Mouse (Mus musculus): Measurements from ENCODE around the gene Dnajb4. TPM values are rescaled to one million over a fixed set of nuclear protein-coding genes. Genes with fewer than 3 reads are reported as not detected.
A peak's percentile ranks its signal among the peaks of the same experiment; 100 is the strongest.
"Not testable (repeated sequence)": the region's sequence is repeated elsewhere in the genome, so short reads cannot be mapped to it uniquely, and the experiment has no call there.

The Dnajb4 gene
- total RNA-seq, 4 experiments from 2014 or later: 43.8 to 67.3 (median 46.9) TPM

DNA sequence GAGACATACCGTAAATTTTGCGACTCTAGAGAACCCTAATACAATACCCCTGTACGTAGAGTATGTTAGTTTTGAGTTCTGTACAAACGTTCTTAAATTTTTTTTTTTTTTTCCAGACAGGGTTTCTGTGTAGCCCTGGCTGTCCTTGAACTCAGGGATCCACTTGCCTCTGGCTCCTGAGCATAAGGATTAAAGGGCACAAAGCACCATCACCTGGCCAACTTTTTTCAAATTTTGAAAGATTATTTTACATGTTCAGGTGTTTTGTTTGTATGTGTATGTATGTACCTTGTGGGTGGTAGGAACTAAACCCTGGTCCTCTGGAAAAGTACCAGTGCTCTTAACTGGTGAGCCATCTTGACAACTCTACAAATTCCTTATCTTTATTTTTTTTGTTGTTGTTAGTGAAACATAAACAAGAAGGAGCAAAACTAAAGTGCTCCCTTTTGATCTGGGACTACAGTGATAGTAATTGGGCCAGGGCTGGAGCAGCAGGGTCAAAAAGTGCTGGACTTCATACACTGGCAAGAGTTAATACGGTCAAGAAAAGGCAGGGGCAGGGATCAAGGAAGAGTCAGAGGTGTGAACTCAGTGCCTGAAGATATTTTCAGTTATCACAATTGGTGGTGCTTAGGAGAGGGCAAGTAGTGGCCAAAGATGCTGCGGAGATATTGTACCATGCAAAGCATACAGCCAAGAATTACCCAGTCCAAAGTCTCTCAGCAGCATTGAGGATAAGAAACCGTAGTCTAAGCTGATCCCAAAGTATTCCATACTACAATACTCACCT lies 1.8 kb downstream of the Dnajb4 start:
- no peak for DNase-seq (ENCODE audit: low spot score in 2 of 2)

DNA sequence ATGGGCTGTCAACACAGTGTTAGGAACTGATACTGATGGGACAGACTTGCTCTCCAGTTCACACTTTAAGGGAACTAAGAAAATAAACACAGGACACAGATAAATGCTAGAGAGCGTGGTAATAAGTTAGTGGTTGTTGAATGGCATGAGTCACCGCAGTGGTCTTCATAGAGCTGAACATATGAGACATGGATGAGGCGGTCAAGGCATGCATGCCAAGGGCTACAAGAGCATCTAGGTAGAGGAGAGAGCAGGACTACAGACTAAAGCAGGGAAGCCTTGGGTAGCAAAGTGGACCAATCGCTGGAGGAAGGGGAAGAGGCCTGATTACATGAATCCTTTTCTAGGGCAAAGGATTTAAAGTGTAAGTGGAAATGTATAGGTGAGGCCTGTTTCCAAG lies 2.9 kb downstream of the Dnajb4 start:
- no peak for DNase-seq (ENCODE audit: low spot score in 2 of 2)

DNA sequence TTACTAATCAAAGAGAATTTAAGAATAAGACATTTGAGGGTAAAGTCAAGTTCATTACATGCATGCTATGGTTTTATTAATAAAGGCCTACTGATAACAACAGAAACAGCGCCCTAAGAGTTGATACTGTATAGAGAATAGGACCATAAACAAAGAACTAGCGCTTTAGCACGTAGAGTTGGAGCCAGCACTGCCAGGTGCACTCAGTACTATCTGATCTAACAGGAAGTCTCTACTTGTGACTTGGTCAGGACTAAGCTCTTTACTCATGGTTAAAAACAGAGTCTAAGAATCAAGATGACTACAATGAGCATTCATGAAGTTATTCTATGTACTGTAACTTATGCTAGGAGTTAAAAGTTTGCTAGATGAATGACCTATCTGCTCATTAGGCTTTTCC lies 5.5 kb downstream of the Dnajb4 start:
- DNase-seq (ENCODE audit: low spot score in 2 of 2): no peak

DNA sequence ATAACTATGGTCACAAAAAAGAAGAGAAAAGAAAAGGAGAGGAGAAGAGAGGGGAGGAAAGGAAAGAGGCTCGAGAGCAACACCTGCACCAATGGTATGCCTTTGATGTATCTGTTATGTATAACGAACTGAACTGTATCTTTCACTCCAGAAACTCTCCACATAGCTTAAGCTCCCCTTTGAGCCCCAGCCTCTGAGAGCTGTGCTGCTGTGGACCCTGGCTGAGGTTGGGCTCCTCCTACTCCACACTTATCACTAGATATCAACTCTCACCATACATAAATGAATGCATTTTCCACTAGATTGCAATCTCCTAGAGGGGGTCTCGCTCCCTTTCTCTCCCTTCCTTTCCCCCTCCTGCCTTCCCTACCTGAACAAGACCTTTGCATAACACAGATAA lies 6.1 kb downstream of the Dnajb4 start:
- DNase-seq (ENCODE audit: low spot score in 2 of 2): no peak

DNA sequence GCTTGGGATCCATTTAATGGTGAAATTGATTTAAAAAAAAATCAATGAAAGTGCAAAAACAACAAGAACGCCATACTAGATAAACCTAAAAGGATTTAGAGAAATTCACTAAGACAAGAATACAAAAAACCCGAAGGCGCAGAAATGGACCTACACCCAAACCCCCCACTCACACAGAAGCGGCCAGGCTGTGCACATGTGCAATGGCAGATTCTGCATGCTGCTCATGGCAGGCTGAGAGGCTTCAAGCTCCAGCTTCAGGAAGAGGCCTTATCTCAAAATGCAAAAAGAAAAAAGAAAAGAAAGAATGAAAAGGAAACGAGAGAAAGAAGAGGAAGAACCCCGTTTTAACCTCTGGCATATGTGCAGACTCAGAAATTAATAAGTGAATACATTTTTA lies 6.7 kb downstream of the Dnajb4 start:
- DNase-seq (ENCODE audit: low spot score in 2 of 2): no peak

DNA sequence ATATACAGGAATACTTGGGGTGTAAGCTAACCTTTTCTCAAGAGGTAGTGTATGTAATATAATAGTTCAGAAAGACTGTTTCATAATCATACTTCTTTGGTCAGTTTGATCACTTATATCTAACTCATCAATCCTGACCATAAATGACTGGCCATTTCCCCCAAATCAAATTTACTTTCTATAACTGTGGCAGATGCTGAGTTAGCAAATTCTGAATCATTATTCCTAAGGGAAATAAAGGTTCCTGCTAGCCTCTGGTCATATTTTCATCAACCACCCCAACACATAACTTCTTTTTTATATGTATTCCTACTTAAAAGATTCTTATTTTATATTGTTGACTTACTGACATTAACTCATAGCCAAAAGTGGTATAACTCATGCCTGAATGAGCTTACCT lies 7.2 kb downstream of the Dnajb4 start:
- no peak for DNase-seq (ENCODE audit: low spot score in 2 of 2)

DNA sequence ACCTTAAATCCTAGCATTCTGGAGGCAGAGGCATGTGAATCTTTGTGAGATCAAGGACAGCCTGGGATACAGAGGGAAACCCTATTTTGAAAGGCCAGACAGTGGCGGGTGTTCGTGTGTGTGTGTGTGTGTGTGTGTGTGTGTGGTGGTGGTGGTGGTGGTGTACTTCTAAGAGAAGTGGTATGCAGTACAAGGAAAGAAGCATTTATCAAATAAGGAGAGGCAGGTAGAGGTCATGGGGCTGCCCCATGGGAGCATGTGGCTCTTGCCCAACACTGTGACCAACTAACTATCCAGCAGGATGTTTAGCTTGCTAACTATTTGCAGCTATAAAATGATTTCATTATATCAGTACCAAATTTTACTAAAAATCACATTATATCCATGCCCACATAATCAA lies 8.5 kb downstream of the Dnajb4 start:
- DNase-seq (ENCODE audit: low spot score in 2 of 2): no peak

DNA sequence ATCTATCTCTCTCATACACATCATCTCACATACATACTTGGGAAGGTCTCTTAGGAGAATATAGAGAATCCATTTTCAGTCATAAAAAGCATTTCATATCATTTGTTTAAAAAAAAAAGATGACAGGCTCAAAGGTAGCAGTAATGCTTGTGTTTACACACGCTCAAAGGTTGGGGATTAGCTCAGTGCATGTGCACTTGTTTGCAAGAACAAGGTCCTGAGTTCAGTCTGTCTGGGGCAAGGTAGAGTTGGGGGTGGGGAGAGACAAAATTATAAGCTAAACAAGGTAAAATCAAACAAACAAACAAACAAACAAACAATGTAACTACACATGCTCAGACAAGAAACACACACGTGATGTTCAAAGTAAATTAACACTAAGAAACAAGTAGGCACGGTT lies 8.9 kb downstream of the Dnajb4 start:
- no peak for DNase-seq (ENCODE audit: low spot score in 2 of 2)

DNA sequence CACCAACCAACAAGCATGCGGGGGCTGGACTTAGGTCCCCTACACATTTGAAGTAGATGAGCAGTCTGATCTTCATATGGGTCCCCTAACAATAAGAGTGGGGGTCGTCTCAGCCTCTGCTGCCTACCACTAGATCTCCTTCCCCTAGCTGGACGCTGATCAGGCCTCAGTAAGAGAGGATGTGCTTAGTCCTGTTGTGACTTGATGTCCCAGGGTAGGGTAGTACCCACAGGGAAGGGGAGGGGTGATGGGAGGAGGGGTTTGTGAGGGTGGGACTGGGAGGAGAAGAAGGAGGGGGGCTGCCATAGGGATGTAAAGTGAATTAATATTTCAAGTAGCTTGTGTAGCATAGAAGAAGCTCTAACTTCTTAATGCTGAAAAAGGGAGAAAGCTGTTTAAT lies 11.0 kb downstream of the Dnajb4 start:
- DNase-seq (ENCODE audit: low spot score in 2 of 2): no peak

DNA sequence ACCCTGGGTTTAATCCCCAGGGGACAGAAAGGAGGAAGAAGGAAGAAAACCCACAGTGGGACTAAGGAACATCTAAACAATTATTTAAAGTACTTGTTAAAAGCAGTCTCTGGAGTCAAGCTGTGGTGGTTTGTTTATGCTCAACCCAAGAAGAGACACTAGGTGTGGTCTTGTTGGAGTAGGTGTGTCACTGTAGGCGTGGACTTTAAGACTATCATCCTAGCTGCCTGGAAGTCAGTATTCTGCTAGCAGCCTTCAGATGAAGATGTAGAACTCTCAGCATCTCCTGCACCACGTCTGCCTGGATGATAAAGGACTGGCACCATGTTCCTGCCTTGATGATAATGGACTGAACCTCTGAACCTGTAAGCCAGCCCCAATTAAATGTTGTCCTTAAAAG lies 12.9 kb downstream of the Dnajb4 start:
- DNase-seq (ENCODE audit: low spot score in 2 of 2): not testable (repeated sequence)

DNA sequence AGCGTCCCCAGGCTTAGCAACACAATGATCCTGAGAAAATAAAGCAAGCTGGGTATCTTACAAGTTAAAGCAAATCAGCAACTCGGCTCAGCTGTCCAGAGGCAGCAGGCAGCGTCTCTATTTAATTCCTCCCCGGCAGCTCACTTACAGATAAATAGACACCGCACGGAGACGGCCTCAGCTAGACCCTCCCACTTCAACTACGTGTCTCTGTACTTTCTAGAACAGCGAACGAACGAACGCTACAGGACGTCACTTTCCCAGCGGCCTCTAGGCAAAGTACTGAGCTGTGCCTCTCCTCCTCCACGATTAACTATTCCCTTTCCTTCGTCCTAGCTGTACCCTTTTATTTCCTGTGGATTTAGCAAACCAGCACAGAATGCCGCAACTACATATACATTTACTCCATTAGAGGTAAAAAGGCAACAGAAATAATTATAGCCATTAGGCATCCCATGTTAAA lies 16.4 kb downstream of the Dnajb4 start:
- peak; percentile 84 to 86 for DNase-seq (ENCODE audit: low spot score in 2 of 2)

DNA sequence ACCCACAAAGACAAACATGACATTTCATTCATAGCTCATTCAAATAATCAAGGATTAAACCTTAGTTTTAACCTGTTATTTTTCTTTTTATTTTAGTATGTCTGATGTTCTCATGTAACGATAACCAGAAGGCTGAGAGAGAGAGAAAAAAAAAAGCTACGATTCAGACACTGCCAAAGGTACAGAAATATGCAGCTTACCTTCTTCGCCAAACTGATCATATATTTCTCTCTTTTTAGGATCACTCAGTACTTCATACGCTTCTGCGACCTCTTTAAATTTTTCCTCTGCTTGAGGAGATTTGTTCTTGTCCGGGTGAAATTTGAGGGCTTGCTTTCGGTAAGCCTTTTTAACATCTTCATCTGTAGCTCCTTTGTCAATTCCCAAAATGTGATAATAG lies 16.9 kb downstream of the Dnajb4 start:
- DNase-seq (ENCODE audit: low spot score in 2 of 2): no peak

DNA sequence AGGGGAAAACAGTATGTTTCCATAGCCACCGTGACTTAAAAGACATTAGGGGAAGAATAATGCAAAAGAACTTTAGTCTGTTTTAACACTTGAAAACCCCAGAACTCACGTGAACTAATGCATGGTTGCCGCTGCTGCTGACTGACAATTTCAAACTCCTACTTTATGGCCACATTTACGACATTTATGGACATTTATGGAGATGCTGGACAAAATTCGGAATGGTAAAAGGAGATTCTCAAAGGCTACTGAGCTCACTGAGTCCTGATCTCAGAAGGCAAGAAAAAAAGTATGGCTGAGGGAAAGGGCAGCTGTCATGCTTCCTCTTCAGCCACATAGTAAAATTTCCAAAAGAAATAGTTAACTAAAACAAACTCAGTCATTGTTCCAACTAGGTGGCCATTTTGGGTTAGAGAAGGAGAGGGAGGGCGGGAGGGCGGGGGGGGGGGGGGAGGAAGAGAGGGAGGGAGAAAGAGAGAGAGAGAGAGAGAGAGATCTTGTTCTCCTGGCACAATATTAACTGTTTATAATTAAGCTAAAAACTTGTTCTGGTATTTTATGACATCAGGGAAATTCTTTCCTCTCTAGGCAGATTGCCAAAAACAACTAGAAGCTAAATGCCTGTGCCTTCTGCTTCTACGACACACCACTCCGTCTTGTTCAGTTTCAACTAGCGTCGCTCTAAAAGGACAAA lies 17.7 kb downstream of the Dnajb4 start:
- DNase-seq (ENCODE audit: low spot score in 2 of 2): no peak

DNA sequence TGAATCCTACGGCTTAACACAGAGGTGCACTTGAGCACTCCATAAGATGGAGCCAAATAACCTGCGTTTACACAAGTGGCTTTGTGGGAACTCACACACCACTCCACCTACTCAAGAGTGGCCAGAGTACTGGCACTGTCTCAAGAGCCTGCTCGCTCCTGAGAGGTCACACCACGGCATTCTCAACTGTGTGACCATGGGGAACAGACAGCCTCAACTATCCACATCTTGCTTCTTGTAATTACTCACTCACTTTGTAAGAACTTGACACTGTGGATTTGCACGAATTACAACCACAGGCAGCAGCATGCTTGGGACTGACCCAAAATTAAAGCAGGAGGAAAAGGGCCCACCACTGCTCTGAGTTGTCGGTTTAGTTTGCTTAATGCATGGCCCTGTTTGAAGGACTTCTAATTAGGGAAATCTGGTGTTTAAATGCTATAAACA lies 18.3 kb downstream of the Dnajb4 start:
- DNase-seq (ENCODE audit: low spot score in 2 of 2): no peak

DNA sequence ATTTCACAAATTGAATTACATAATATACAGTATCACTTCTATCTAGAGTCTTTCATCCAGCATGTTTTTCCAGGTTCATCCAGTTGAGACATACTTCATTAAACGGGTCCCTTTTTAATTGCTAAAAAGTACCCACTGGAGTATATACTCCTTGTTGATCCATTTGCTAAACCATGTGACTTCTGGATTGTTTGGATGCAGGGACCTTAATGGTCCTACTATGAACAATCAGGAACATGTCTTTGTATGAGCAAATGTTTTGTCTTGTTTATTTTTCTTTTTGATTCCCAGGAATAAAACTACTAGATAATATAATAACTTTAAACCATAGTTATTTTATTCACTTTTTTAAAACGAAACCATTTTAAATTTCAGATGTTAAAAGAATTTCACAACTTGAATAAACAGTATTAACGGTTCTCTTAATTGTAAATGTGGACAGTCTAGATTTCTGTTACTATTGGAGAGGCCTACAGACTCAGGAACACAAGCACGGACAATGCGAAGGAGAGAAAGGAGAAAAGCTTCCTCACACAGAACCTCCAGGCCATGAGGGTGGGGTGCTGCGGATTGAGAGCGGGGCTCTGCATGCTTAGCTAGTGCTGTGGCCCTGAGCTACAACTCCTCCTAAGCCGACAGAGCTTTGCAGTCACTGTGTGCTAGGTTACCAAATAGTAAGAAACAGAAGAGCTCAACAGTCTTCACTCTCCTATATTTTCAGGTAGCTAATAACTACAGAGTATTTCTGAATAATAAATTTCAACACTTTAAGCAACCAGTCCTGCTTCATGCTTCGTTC lies 19.2 kb downstream of the Dnajb4 start:
- no peak for DNase-seq (ENCODE audit: low spot score in 2 of 2)

DNA sequence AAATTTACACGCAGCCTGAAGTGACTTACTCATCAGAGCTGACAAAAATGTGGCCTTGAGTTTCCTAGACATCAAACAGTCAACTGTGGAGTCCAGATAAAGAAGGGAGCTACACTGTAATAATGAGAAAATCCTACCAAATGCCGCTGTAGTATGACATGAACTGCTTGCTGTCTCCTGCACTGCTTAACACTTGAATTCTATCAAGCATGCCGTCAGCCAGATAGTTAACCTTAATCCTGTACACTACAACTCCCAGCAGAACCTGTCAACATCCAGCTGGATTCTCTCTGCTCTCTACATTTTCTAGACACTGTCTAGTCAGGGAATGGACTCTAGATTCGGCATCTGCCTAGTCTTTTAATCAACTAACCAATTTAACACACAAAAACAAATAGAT lies 20.8 kb downstream of the Dnajb4 start:
- no peak for DNase-seq (ENCODE audit: low spot score in 2 of 2)

DNA sequence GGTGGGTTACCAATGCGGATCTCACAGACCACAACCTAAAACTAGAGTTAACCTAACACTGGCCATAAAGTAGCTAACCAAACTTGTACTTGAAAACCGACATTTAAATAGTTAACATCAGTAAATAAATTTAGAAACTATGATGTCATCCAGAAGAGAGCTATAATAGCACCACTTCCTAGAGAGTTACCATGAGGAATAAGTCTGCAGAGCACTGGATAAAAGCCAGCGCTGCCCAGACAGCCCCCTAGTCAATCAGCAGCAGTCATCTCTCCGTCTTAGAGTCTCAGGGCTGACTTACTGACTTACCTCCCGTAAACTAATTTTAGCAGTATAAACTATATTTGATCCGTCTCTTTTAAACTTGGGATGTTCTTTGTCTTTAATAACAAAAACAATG lies 24.0 kb downstream of the Dnajb4 start:
- no peak for DNase-seq (ENCODE audit: low spot score in 2 of 2)

DNA sequence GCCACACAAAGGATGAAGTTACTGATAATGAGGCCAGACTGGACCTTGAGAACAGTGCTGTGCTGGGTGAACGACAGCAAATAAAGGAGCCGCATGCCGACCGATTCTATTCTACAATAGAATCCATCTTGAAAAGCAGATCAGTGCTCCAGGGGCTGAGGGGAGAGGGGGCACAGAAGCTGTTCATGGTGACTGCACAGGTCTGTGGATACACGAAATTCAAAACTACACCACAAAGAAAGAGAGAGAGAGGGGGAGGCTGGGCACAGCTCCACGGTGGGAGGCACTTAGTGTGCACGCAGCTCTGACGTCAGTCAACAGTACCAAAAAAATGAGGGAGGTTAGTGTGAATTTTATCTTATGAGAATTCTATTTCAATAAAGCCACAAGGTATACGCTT lies 26.6 kb downstream of the Dnajb4 start:
- no peak for DNase-seq (ENCODE audit: low spot score in 2 of 2)

DNA sequence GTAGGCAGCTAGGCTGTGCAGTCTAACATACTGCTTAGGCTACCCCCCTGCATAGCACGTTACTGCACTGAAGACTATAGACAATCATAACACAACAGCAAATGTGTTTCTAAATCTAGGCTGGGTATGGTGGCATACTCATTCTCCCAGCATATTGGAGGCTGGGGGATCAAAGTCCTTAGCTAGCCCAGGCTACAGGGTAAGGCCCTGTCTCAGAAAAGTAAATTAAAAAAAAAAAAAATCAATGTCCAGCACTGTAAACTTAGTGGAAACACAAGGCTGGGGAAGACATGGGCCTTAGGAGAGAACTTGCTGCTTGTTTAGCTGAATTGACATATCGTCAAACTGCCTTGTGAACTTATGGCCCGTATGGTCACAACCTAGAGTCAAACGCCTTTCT lies 29.5 kb downstream of the Dnajb4 start:
- DNase-seq (ENCODE audit: low spot score in 2 of 2): no peak

DNA sequence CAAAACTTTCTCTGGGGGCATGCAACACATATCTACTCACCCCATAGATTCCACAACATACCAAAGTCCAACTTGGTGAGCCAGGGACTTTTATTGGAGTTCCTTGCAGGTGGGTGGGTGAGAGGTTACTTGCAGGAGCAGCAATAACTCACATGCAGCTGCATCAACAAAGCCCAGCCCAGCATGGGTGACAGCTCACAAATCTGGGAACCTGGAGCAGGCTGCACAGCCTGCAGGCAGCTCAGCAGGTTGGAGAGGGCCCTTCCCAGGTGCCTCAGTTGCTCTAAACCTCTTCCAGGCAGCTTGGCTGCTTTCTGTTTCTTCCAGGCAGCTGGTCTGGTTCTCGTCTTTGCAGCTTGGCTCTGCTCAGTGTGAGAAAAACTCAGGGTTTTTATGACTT lies 30.8 kb downstream of the Dnajb4 start:
- no peak for DNase-seq (ENCODE audit: low spot score in 2 of 2)

DNA sequence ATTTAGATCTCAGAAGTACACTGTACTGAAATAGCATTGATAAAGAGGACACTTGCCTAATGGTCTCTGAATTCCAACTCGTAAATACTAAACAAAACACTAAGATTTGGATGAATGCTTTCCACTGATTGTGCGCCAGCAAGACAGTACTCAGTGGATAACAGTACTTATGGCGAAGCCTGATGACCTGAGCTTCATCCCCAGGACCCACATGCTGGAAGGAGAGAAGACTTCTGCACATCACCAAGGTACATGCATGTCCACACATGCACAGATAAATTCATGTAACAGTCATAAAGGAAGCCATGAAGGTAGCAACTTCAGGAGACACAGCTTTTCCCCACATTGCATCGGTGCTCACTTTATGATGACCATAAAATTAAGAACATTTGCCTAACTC lies 31.3 kb downstream of the Dnajb4 start:
- DNase-seq (ENCODE audit: low spot score in 2 of 2): no peak

DNA sequence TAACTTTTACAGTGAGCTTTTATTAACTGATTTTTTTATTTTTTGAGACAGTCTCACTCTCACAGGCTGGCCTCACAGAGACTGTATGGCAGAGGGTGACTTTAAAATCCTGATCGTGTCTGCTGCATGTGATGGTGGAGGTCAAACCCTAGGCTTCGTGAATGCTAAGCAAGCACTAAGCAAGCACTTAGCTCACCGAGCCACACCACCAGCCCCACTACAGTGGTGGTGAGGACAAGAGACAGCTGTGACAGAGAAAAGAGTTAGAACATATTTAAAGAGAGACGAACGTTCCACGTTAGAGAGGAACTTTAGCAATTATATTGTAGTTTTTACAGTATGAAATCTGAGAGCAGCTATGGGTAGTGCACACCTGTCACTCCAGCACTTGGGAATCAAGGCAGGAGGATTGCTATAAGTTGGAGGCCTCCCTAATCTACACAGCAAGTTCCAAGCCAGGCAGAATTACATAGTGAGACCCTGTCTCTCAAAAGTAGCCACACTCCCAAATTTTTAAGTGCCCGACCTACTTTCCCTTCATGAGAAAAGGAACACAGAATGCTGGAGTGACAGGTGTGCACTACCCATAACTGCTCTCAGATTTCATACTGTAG lies 37.7 kb downstream of the Dnajb4 start:
- no peak for DNase-seq (ENCODE audit: low spot score in 2 of 2)

Data from gastrocnemius, adult 8-10 months (tissue).